In genomic region chr11:102207825-102208777, GRCm38 (mm10) we compare ENCODE assay signal across 9 mouse cellular contexts. TPM values are rescaled to one million over a fixed set of nuclear protein-coding genes. Genes with fewer than 3 reads are reported as not detected.
DNase-seq lines count a peak whose midpoint lies in the region; ATAC-seq and TF ChIP-seq lines count a peak whose summit lies in the region.
"Had no signal": no experiment of that assay in that cellular context is flagged by ENCODE, and none has a peak within 500 bp of the region (broad histone marks: within the 10 kb centered on the region; RNA-seq: fewer than 3 reads in every experiment).

No protein-coding gene starts in this region.

- no peaks in the 10 kb centered on the region for H3K27me3 ChIP-seq in MEL (ENCODE audit: control insufficient read depth in 1 of 2, insufficient read depth in 2 of 2, low read length in 2 of 2)
- no peaks in the 10 kb centered on the region for H3K27me3 ChIP-seq in heart, embryonic 13.5 days (replicated peaks)
- H3K27me3 ChIP-seq in limb, embryonic 13.5 days: no peaks in the 10 kb centered on the region
- no peaks in the 10 kb centered on the region for H3K27me3 ChIP-seq in neural tube, embryonic 14.5 days (ENCODE audit: control insufficient read depth, insufficient read depth, low read length)

- H3K4me3 ChIP-seq in MEL (ENCODE audit: control insufficient read depth in 1 of 2, insufficient read depth in 1 of 2, low read depth in 2 of 2, low read length in 2 of 2): no peak overlapping the region
- H3K4me3 ChIP-seq in heart, embryonic 13.5 days: peak overlapping the region; percentile 9; the same call in 1 of the 2 replicates
- no peak overlapping the region for H3K4me3 ChIP-seq in limb, embryonic 13.5 days
- no peak overlapping the region for H3K4me3 ChIP-seq in neural tube, embryonic 14.5 days (ENCODE audit: low read depth, low read length)

- peak overlapping the region; percentile 52 for H3K4me2 ChIP-seq in heart, embryonic 13.5 days
- no peak overlapping the region for H3K4me2 ChIP-seq in limb, embryonic 13.5 days (replicated peaks)
- no peak overlapping the region for H3K4me2 ChIP-seq in neural tube, embryonic 14.5 days (ENCODE audit: low read depth, low read length)

- H3K79me2 ChIP-seq in MEL (ENCODE audit: control insufficient read depth, insufficient read depth, low read length, poor library complexity): no peaks in the 10 kb centered on the region

- H3K27ac ChIP-seq in MEL (ENCODE audit: control insufficient read depth, low read depth, low read length): no peak overlapping the region
- H3K27ac ChIP-seq in heart, embryonic 13.5 days (replicated peaks): peak overlapping the region; percentile 82
- peak overlapping the region; percentile 33; the same call in 1 of the 2 replicates for H3K27ac ChIP-seq in limb, embryonic 13.5 days
- no peak overlapping the region for H3K27ac ChIP-seq in neural tube, embryonic 14.5 days (ENCODE audit: low read depth, low read length)
- H3K27ac ChIP-seq: macrophage had no signal

- TF ChIP-seq POLR2A in MEL (IDR thresholded peaks at IDR 0.05; ENCODE audit: control insufficient read depth in 1 of 2, insufficient read depth in 1 of 2, low read depth in 1 of 2, low read length in 2 of 2, poor library complexity in 1 of 2): no peak

- TF ChIP-seq RAD21 in MEL (IDR thresholded peaks at IDR 0.05; ENCODE audit: low read depth, low read length): no peak

- H3K36me3 ChIP-seq in MEL (ENCODE audit: control insufficient read depth in 1 of 2, insufficient read depth in 2 of 2, low read length in 2 of 2): peaks cover 0 to 2% of the 10 kb centered on the region in 2 experiments; a peak in 2 of 4 replicates
- H3K36me3 ChIP-seq in heart, embryonic 13.5 days: peaks cover 48% of the 10 kb centered on the region
- H3K36me3 ChIP-seq in limb, embryonic 13.5 days: peaks cover 45% of the 10 kb centered on the region
- H3K36me3 ChIP-seq in neural tube, embryonic 14.5 days (ENCODE audit: control insufficient read depth, insufficient read depth, low read length): peaks cover 23% of the 10 kb centered on the region

- H3K9ac ChIP-seq in MEL (ENCODE audit: control insufficient read depth, low read depth, low read length, poor library complexity, severe bottlenecking): no peak overlapping the region
- H3K9ac ChIP-seq in heart, embryonic 13.5 days: peak overlapping the region; percentile 71
- no peak overlapping the region for H3K9ac ChIP-seq in limb, embryonic 13.5 days
- H3K9ac ChIP-seq in neural tube, embryonic 14.5 days (replicated peaks; ENCODE audit: low read depth, low read length): no peak overlapping the region

- DNase-seq in cerebellum, adult 9-10 months: peak; percentile 47
- DNase-seq in cerebellum, adult 9-11 months: no peak
- DNase-seq in MEL (ENCODE audit: low read depth, low spot score): no peak

- peaks cover 17 to 25% of the 10 kb centered on the region in 2 experiments for H3K4me1 ChIP-seq in MEL (ENCODE audit: control insufficient read depth in 1 of 2, insufficient read depth in 2 of 2, low read length in 2 of 2)
- peaks cover 93% of the 10 kb centered on the region for H3K4me1 ChIP-seq in heart, embryonic 13.5 days
- peaks cover 40% of the 10 kb centered on the region for H3K4me1 ChIP-seq in limb, embryonic 13.5 days
- peaks cover 15% of the 10 kb centered on the region for H3K4me1 ChIP-seq in neural tube, embryonic 14.5 days (ENCODE audit: control insufficient read depth, insufficient read depth, low read length)

- no peak for TF ChIP-seq EP300 in MEL (IDR thresholded peaks at IDR 0.05; ENCODE audit: low read depth in 1 of 2, low read length in 2 of 2)

- no peak for ATAC-seq in heart, embryonic 13.5 days (ENCODE audit: extremely low read depth, insufficient number of reproducible peaks, low FRiP score, low TSS enrichment)
- no peak for ATAC-seq in limb, embryonic 13.5 days (ENCODE audit: low FRiP score, low read depth)
- peak; percentile 26; the same call in 1 of the 2 replicates for ATAC-seq in neural tube, embryonic 14.5 days (ENCODE audit: low read depth)
- no peak for ATAC-seq in erythroblast, adult 5-6 weeks (replicated peaks; ENCODE audit: low FRiP score, poor library complexity, severe bottlenecking)
- ATAC-seq in inflammation-experienced regulatory T-cells, adult 6 months: no peak

- H3K9me3 ChIP-seq in MEL (replicated peaks; ENCODE audit: insufficient read depth, low read length): no peaks in the 10 kb centered on the region
- no peaks in the 10 kb centered on the region for H3K9me3 ChIP-seq in heart, embryonic 13.5 days
- no peaks in the 10 kb centered on the region for H3K9me3 ChIP-seq in limb, embryonic 13.5 days
- H3K9me3 ChIP-seq in neural tube, embryonic 14.5 days (ENCODE audit: control insufficient read depth, low read length): no peaks in the 10 kb centered on the region

- WGBS in heart, embryonic 13.5 days: 40% methylated on average over 11 of the region's 11 CpGs
- 59% methylated on average over 11 of the region's 11 CpGs for WGBS in limb, embryonic 13.5 days
- 22% methylated on average over 11 of the region's 11 CpGs for WGBS in neural tube, embryonic 14.5 days

- TF ChIP-seq CTCF in MEL (IDR thresholded peaks at IDR 0.05 in 2 of 3, conservative IDR thresholded peaks at IDR 0.05 in 1 of 3; ENCODE audit: control insufficient read depth in 1 of 3, insufficient read depth in 1 of 3, low read depth in 2 of 3, low read length in 3 of 3, poor library complexity in 1 of 3, severe bottlenecking in 1 of 3): no peak

RNA-seq across cellular contexts. Expression of gene G6pc3, which starts 18.7 kb away (rescaled TPM):
- total RNA-seq in MEL (2012; rRNA removed): 46.4 and 48.9 TPM in 2 replicates
- polyA plus RNA-seq in MEL (2012; ENCODE audit: insufficient read depth in 1 of 2, insufficient read length in 2 of 2, low read depth in 1 of 2, low replicate concordance in 2 of 2, missing spikeins in 1 of 2): 100 to 1,000 TPM in 1 of 2 experiments, not detected in 1; 104 TPM
- 25.6 and 29.3 TPM in 2 replicates for polyA plus RNA-seq in heart, embryonic 13.5 days (2015; fragmentation: Nextera tagmentation; extraction: Ambion mirVana)
- polyA plus RNA-seq in limb, embryonic 13.5 days (2015; fragmentation: Nextera tagmentation; extraction: Ambion mirVana): 35.6 and 36.1 TPM in 2 replicates
- polyA plus RNA-seq in neural tube, embryonic 14.5 days (2014; fragmentation: Nextera tagmentation; extraction: Ambion mirVana): 32.5 and 42.5 TPM in 2 replicates
- total RNA-seq in erythroblast, adult 5-6 weeks (2015; ENCODE audit: low replicate concordance): 16.3 and 21.7 TPM in 2 replicates
- total RNA-seq in erythroblast, adult 5-6 weeks (2017; ENCODE audit: low replicate concordance): 4.7 and 9.8 TPM in 2 replicates
- 10 to 100 TPM; 18.7 to 39.7 (median 37.9) TPM for polyA plus RNA-seq in inflammation-experienced regulatory T-cells, adult 6 months (2017; shearing (Covaris generic))

RNA-seq across cellular contexts. Expression of gene Hdac5, which starts 21.9 kb away (rescaled TPM):
- 9.1 and 10.4 TPM in 2 replicates for total RNA-seq in MEL (2012; rRNA removed)
- polyA plus RNA-seq in MEL (2012; ENCODE audit: insufficient read depth in 1 of 2, insufficient read length in 2 of 2, low read depth in 1 of 2, low replicate concordance in 2 of 2, missing spikeins in 1 of 2): 10 to 100 TPM in 1 of 2 experiments, not detected in 1; 29.3 TPM
- polyA plus RNA-seq in heart, embryonic 13.5 days (2015; fragmentation: Nextera tagmentation; extraction: Ambion mirVana): 82.9 and 89.4 TPM in 2 replicates
- 61.9 and 68.6 TPM in 2 replicates for polyA plus RNA-seq in limb, embryonic 13.5 days (2015; fragmentation: Nextera tagmentation; extraction: Ambion mirVana)
- 44.2 and 47.3 TPM in 2 replicates for polyA plus RNA-seq in neural tube, embryonic 14.5 days (2014; fragmentation: Nextera tagmentation; extraction: Ambion mirVana)
- total RNA-seq in erythroblast, adult 5-6 weeks (2015; ENCODE audit: low replicate concordance): 3.7 and 10.2 TPM in 2 replicates
- 13.3 and 17.3 TPM in 2 replicates for total RNA-seq in erythroblast, adult 5-6 weeks (2017; ENCODE audit: low replicate concordance)
- polyA plus RNA-seq in inflammation-experienced regulatory T-cells, adult 6 months (2017; shearing (Covaris generic)): 1 to 10 TPM; 6.8 to 8.2 (median 7.7) TPM

RNA-seq across cellular contexts. Expression of gene Lsm12, which starts 23.0 kb away (rescaled TPM):
- 74.2 and 75.0 TPM in 2 replicates for total RNA-seq in MEL (2012; rRNA removed)
- 100 to 1,000 TPM; 128 to 150 TPM for polyA plus RNA-seq in MEL (2012; ENCODE audit: insufficient read depth in 1 of 2, insufficient read length in 2 of 2, low read depth in 1 of 2, low replicate concordance in 2 of 2, missing spikeins in 1 of 2)
- 80.7 and 97.0 TPM in 2 replicates for polyA plus RNA-seq in heart, embryonic 13.5 days (2015; fragmentation: Nextera tagmentation; extraction: Ambion mirVana)
- 134 and 145 TPM in 2 replicates for polyA plus RNA-seq in limb, embryonic 13.5 days (2015; fragmentation: Nextera tagmentation; extraction: Ambion mirVana)
- 74.4 and 77.5 TPM in 2 replicates for polyA plus RNA-seq in neural tube, embryonic 14.5 days (2014; fragmentation: Nextera tagmentation; extraction: Ambion mirVana)
- 48.3 and 48.8 TPM in 2 replicates for total RNA-seq in erythroblast, adult 5-6 weeks (2015; ENCODE audit: low replicate concordance)
- total RNA-seq in erythroblast, adult 5-6 weeks (2017; ENCODE audit: low replicate concordance): 22.7 and 28.8 TPM in 2 replicates
- 10 to 100 TPM; 58.3 to 99.6 (median 68.0) TPM for polyA plus RNA-seq in inflammation-experienced regulatory T-cells, adult 6 months (2017; shearing (Covaris generic))

RNA-seq across cellular contexts. Expression of gene BC030867, which starts 40.6 kb away (rescaled TPM):
- 19.5 and 20.0 TPM in 2 replicates for total RNA-seq in MEL (2012; rRNA removed)
- 10 to 100 TPM; 36.2 to 51.7 TPM for polyA plus RNA-seq in MEL (2012; ENCODE audit: insufficient read depth in 1 of 2, insufficient read length in 2 of 2, low read depth in 1 of 2, low replicate concordance in 2 of 2, missing spikeins in 1 of 2)
- 12.3 and 13.5 TPM in 2 replicates for polyA plus RNA-seq in heart, embryonic 13.5 days (2015; fragmentation: Nextera tagmentation; extraction: Ambion mirVana)
- polyA plus RNA-seq in limb, embryonic 13.5 days (2015; fragmentation: Nextera tagmentation; extraction: Ambion mirVana): 15.8 and 16.1 TPM in 2 replicates
- polyA plus RNA-seq in neural tube, embryonic 14.5 days (2014; fragmentation: Nextera tagmentation; extraction: Ambion mirVana): 1.4 and 1.5 TPM in 2 replicates
- total RNA-seq in erythroblast, adult 5-6 weeks (2015; ENCODE audit: low replicate concordance): 3.8 and 5.0 TPM in 2 replicates
- 4.1 and 7.2 TPM in 2 replicates for total RNA-seq in erythroblast, adult 5-6 weeks (2017; ENCODE audit: low replicate concordance)
- polyA plus RNA-seq in inflammation-experienced regulatory T-cells, adult 6 months (2017; shearing (Covaris generic)): 1 to 10 TPM in 2 of 3 experiments, under 1 TPM in 1; 0.95 to 7.0 (median 1.5) TPM

RNA-seq across cellular contexts. Expression of gene Tmem101, which starts 51.9 kb away (rescaled TPM):
- 43.9 and 45.1 TPM in 2 replicates for total RNA-seq in MEL (2012; rRNA removed)
- 10 to 100 TPM in 1 of 2 experiments, not detected in 1; 30.1 TPM for polyA plus RNA-seq in MEL (2012; ENCODE audit: insufficient read depth in 1 of 2, insufficient read length in 2 of 2, low read depth in 1 of 2, low replicate concordance in 2 of 2, missing spikeins in 1 of 2)
- polyA plus RNA-seq in heart, embryonic 13.5 days (2015; fragmentation: Nextera tagmentation; extraction: Ambion mirVana): 32.4 and 38.4 TPM in 2 replicates
- 44.7 and 46.1 TPM in 2 replicates for polyA plus RNA-seq in limb, embryonic 13.5 days (2015; fragmentation: Nextera tagmentation; extraction: Ambion mirVana)
- 30.7 and 36.2 TPM in 2 replicates for polyA plus RNA-seq in neural tube, embryonic 14.5 days (2014; fragmentation: Nextera tagmentation; extraction: Ambion mirVana)
- 0.96 and 3.8 TPM in 2 replicates for total RNA-seq in erythroblast, adult 5-6 weeks (2015; ENCODE audit: low replicate concordance)
- total RNA-seq in erythroblast, adult 5-6 weeks (2017; ENCODE audit: low replicate concordance): 3.1 and 4.0 TPM in 2 replicates
- polyA plus RNA-seq in inflammation-experienced regulatory T-cells, adult 6 months (2017; shearing (Covaris generic)): 10 to 100 TPM; 11.9 to 15.3 (median 13.9) TPM

Comparison
In these comparisons a context has a peak if more than half of its experiments do, and no peak if none do; other contexts are left out.
1. H3K27ac ChIP-seq: peak in heart, embryonic 13.5 days (single experiment) and limb, embryonic 13.5 days (single experiment); none in MEL (single experiment) and neural tube, embryonic 14.5 days (single experiment).